Mouse (Mus musculus): ENCODE measurements around the gene Gm4141. TPM values are rescaled to one million over a fixed set of nuclear protein-coding genes. Genes with fewer than 3 reads are reported as not detected.
"Not testable (repeated sequence)": the region's sequence is repeated elsewhere in the genome, so short reads cannot be mapped to it uniquely, and the experiment has no call there.

The Gm4141 gene
- polyA plus RNA-seq (2016; fragmentation: Nextera tagmentation; extraction: Ambion mirVana) = not detected in 2 replicates

- not testable (repeated sequence) for H3K9ac ChIP-seq; H3K27me3 ChIP-seq (replicated peaks); H3K27ac ChIP-seq (ENCODE audit: poor library complexity, severe bottlenecking); H3K4me1 ChIP-seq (replicated peaks); H3K36me3 ChIP-seq; H3K4me2 ChIP-seq; H3K9me3 ChIP-seq (replicated peaks); ATAC-seq (ENCODE audit: insufficient number of reproducible peaks, low FRiP score); H3K4me3 ChIP-seq
- no CpG with 5 or more reads among the region's 3 CpGs for WGBS
Measured at GRCm38 (mm10) chr7:20576141-20576540, at the start of gene Gm4141. Gene Gm4141, minus strand, starts transcription at chr7:20576241.

GRCm38 (mm10) chr7:20598921-20599320, 22.9 kb upstream of the Gm4141 start, which contains the start of gene Gm4513:
Gene Gm4513, minus strand, starts transcription at chr7:20599021.
- not testable (repeated sequence) for H3K9ac ChIP-seq; ATAC-seq (ENCODE audit: insufficient number of reproducible peaks, low FRiP score); H3K4me2 ChIP-seq; H3K4me1 ChIP-seq (replicated peaks); H3K4me3 ChIP-seq; H3K9me3 ChIP-seq (replicated peaks); H3K27ac ChIP-seq (ENCODE audit: poor library complexity, severe bottlenecking); H3K27me3 ChIP-seq (replicated peaks); H3K36me3 ChIP-seq
- 67% methylated on average over 3 of the region's 5 CpGs for WGBS

- not testable (repeated sequence) for H3K9ac ChIP-seq; H3K27me3 ChIP-seq (replicated peaks); H3K4me1 ChIP-seq (replicated peaks); H3K4me3 ChIP-seq; H3K4me2 ChIP-seq; ATAC-seq (ENCODE audit: insufficient number of reproducible peaks, low FRiP score); H3K36me3 ChIP-seq; H3K9me3 ChIP-seq (replicated peaks); H3K27ac ChIP-seq (ENCODE audit: poor library complexity, severe bottlenecking)
- no CpG with 5 or more reads among the region's 1 CpGs for WGBS
Measured at GRCm38 (mm10) chr7:20545657-20546056, 30.4 kb downstream of the Gm4141 start, which contains the start of gene Gm5726. Gene Gm5726, minus strand, starts transcription at chr7:20545757.

GRCm38 (mm10) chr7:20533537-20533936, 42.5 kb downstream of the Gm4141 start, which contains the start of gene Vmn1r104:
Gene Vmn1r104, plus strand, starts transcription at chr7:20533837.
- H3K27me3 ChIP-seq (replicated peaks); H3K4me2 ChIP-seq; H3K4me1 ChIP-seq (replicated peaks); H3K9me3 ChIP-seq (replicated peaks); H3K9ac ChIP-seq; H3K4me3 ChIP-seq; ATAC-seq (ENCODE audit: insufficient number of reproducible peaks, low FRiP score); H3K27ac ChIP-seq (ENCODE audit: poor library complexity, severe bottlenecking); H3K36me3 ChIP-seq: not testable (repeated sequence)
- WGBS = no CpG with 5 or more reads among the region's 3 CpGs

Other genes with a start within 250 kb of the Gm4141 start
- gene Gm4133, start 242.2 kb downstream of the Gm4141 start, polyA plus RNA-seq (2016; fragmentation: Nextera tagmentation; extraction: Ambion mirVana) = not detected in 2 replicates
- gene Gm5728, start 200.8 kb downstream of the Gm4141 start, polyA plus RNA-seq (2016; fragmentation: Nextera tagmentation; extraction: Ambion mirVana) = not detected in 2 replicates
- not detected in 2 replicates for gene Vmn1r100, start 158.3 kb downstream of the Gm4141 start, polyA plus RNA-seq (2016; fragmentation: Nextera tagmentation; extraction: Ambion mirVana)
- not detected in 2 replicates for gene Vmn1r101, start 133.6 kb downstream of the Gm4141 start, polyA plus RNA-seq (2016; fragmentation: Nextera tagmentation; extraction: Ambion mirVana)
- gene Gm10670, start 101.3 kb downstream of the Gm4141 start, polyA plus RNA-seq (2016; fragmentation: Nextera tagmentation; extraction: Ambion mirVana) = not detected in 2 replicates
- gene Vmn1r103, start 65.7 kb downstream of the Gm4141 start, polyA plus RNA-seq (2016; fragmentation: Nextera tagmentation; extraction: Ambion mirVana) = not detected in 2 replicates
- gene Vmn1r104, start 42.4 kb downstream of the Gm4141 start, polyA plus RNA-seq (2016; fragmentation: Nextera tagmentation; extraction: Ambion mirVana) = not detected in 2 replicates
- not detected in 2 replicates for gene Gm5726, start 30.5 kb downstream of the Gm4141 start, polyA plus RNA-seq (2016; fragmentation: Nextera tagmentation; extraction: Ambion mirVana)
- gene Gm4513, start 22.8 kb upstream of the Gm4141 start, polyA plus RNA-seq (2016; fragmentation: Nextera tagmentation; extraction: Ambion mirVana) = not detected in 2 replicates
- gene Vmn1r107, start 92.7 kb upstream of the Gm4141 start, polyA plus RNA-seq (2016; fragmentation: Nextera tagmentation; extraction: Ambion mirVana) = not detected in 2 replicates
- not detected in 2 replicates for gene Vmn1r111, start 127.0 kb upstream of the Gm4141 start, polyA plus RNA-seq (2016; fragmentation: Nextera tagmentation; extraction: Ambion mirVana)
- not detected in 2 replicates for gene Gm10668, start 154.4 kb upstream of the Gm4141 start, polyA plus RNA-seq (2016; fragmentation: Nextera tagmentation; extraction: Ambion mirVana)
- not detected in 2 replicates for gene Vmn1r112, start 194.9 kb upstream of the Gm4141 start, polyA plus RNA-seq (2016; fragmentation: Nextera tagmentation; extraction: Ambion mirVana)
- gene Vmn1r113, start 211.0 kb upstream of the Gm4141 start, polyA plus RNA-seq (2016; fragmentation: Nextera tagmentation; extraction: Ambion mirVana) = not detected in 2 replicates
- not detected in 2 replicates for gene Vmn1r114, start 235.9 kb upstream of the Gm4141 start, polyA plus RNA-seq (2016; fragmentation: Nextera tagmentation; extraction: Ambion mirVana)